Mouse (Mus musculus): ENCODE data around the gene Olfm3.

GRCm38 (mm10) chr3:114920102-114920501, 16.2 kb downstream of the Olfm3 start:
- TF ChIP-seq CTCF (IDR thresholded peaks at IDR 0.05; ENCODE audit: borderline replicate concordance, insufficient read depth, low read length) (no peak), POLR2A (IDR thresholded peaks at IDR 0.05; ENCODE audit: low read depth, low read length) (no peak)

All from embryonic fibroblast, embryonic 13.5 days (primary cell).